Mouse (Mus musculus): ENCODE measurements around the gene Rabggta.

- TF ChIP-seq CTCF (IDR thresholded peaks at IDR 0.05; ENCODE audit: borderline replicate concordance, extremely low read depth, insufficient read depth, insufficient read length) = no peak
- TF ChIP-seq POLR2A (IDR thresholded peaks at IDR 0.05; ENCODE audit: borderline replicate concordance, extremely low read depth, insufficient read depth, insufficient read length, poor library complexity, severe bottlenecking) = no peak
Measured at GRCm38 (mm10) chr14:55719737-55720136, 2.3 kb downstream of the Rabggta start.
